Mouse (Mus musculus) CH12.LX (cell line): Measurements from ENCODE around the gene Lemd2.

ENCODE experiments used
- CTCF ChIP-seq, 2 experiments: IDR thresholded peaks in 1 of 2; conservative IDR thresholded peaks in 1 of 2; 2 replicates each; pipeline ENCODE4 v1.5.1; 2011 to 2012; ENCODE audit warnings: low read depth in 2 of 2, low read length in 2 of 2, improper control_type of control experiment in 1 of 2, inconsistent platforms in 1 of 2, mild to moderate bottlenecking in 1 of 2, moderate library complexity in 1 of 2
- E2F4 ChIP-seq: IDR thresholded peaks from 2 replicates; pipeline ENCODE4 v1.6.1; 2011; ENCODE audit warnings: low read depth, low read length, improper control_type of control experiment; ENCODE audit not compliant: insufficient replicate concordance
- POLR2A ChIP-seq: IDR thresholded peaks from 2 replicates; pipeline ENCODE4 v1.6.1; 2011; ENCODE audit warnings: low read depth, mild to moderate bottlenecking, improper control_type of control experiment, low read length
- POLR2AphosphoS2 ChIP-seq: IDR thresholded peaks from 2 replicates; pipeline ENCODE4 v1.6.1; 2011; ENCODE audit warnings: low read depth, low read length, improper control_type of control experiment

- no peak for TF ChIP-seq POLR2AphosphoS2
- TF ChIP-seq CTCF (conservative IDR thresholded peaks at IDR 0.05 in 1 of 2, IDR thresholded peaks at IDR 0.05 in 1 of 2; ENCODE audit: low read depth in 2 of 2, low read length in 2 of 2) = no peak
- no peak for TF ChIP-seq POLR2A
- no peak for TF ChIP-seq E2F4
These were observed 41.6 kb upstream of the Lemd2 start for GRCm38 (mm10) chr17:27245851-27246381.
